Mouse (Mus musculus): ENCODE measurements at regions not wholly inside any gene's neighbourhood (a gene's known extent, or its start where the extent isn't known, plus 50 kb on each side); places are given as distances from the start of the nearest gene placed in this dataset.

DNA sequence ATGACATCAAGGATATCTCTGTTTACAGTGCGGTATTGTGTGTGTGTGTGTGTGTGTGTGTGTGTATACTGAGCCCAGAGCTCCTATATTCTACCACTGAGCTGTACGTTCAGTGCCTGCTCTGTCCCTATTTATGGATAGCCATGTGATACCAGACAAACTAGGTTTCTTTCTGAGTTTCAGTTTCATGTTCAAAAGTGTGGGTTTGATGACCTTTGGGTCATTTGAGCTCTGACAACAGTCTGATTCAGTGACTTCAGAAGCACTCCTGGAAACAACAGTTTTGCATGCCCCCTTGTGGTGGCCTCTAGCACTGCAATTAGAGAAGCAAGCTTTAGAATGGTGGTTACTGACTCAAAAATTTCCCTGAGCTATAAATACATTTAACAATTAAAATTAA is 50.9 kb upstream of the Tent2 start:
- WGBS, result 82% methylated on average over 2 of the region's 2 CpGs
- TF ChIP-seq CTCF (IDR thresholded peaks at IDR 0.05; ENCODE audit: low read depth), result peak; percentile 81
- Histone ChIP-seq H3K4me3 (ENCODE audit: low read depth, low read length) (no peak overlapping the region), H3K27ac (ENCODE audit: low read depth, low read length) (no peak overlapping the region), H3K27me3 (ENCODE audit: insufficient read depth, low read length) (no peaks in the 10 kb centered on the region), H3K9me3 (ENCODE audit: low read length) (no peaks in the 10 kb centered on the region), H3K4me2 (ENCODE audit: low read depth) (no peak overlapping the region), H3K36me3 (ENCODE audit: insufficient read depth) (no peaks in the 10 kb centered on the region), H3K4me1 (ENCODE audit: insufficient read depth) (0 out of 2 replicates have a peak, but pooled peaks cover 2% of the 10 kb centered on the region), H3K9ac (no peak overlapping the region)
- peak; percentile 80 for DNase-seq
- peak; percentile 47; the same call in 1 of the 2 replicates for ATAC-seq

DNA sequence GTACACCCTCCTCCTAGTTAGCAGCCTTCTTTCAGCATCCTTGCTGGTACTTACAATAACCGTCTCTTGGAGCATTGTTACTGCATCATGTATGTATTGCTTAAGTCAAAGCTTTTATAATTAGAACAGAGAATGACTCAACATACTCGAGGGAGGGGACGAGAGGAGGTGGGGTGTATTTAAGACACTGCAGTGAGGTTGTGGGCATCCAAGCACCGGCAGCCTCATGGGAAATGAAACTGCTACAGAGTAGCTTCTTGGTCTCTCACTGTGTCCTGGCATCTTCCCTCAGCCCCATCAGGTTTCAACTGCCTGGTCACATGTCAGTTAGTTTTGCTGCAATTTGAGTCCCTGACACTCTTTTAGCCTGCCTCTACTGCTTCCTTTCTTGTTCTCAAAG is 50.7 kb upstream of the Homer1 start:
- Histone ChIP-seq H3K9me3 (ENCODE audit: low read length) (no peaks in the 10 kb centered on the region), H3K36me3 (ENCODE audit: insufficient read depth) (no peaks in the 10 kb centered on the region), H3K27ac (ENCODE audit: low read depth, low read length) (no peak overlapping the region), H3K9ac (no peak overlapping the region), H3K27me3 (ENCODE audit: insufficient read depth, low read length) (no peaks in the 10 kb centered on the region), H3K4me3 (ENCODE audit: low read depth, low read length) (no peak overlapping the region), H3K4me2 (ENCODE audit: low read depth) (no peak overlapping the region), H3K4me1 (ENCODE audit: insufficient read depth) (no peaks in the 10 kb centered on the region)
- ATAC-seq (no peak), DNase-seq (no peak)
- no peak for TF ChIP-seq CTCF (IDR thresholded peaks at IDR 0.05; ENCODE audit: low read depth)
- WGBS, result 79% methylated on average over 4 of the region's 4 CpGs
